Mouse (Mus musculus) hindbrain, embryonic 14.5 days (tissue): ENCODE measurements around the gene Pdhb. TPM values are rescaled to one million over a fixed set of nuclear protein-coding genes. Genes with fewer than 3 reads are reported as not detected.
"Not testable (repeated sequence)": the region's sequence is repeated elsewhere in the genome, so short reads cannot be mapped to it uniquely, and the experiment has no call there.

Experiments
- ATAC-seq: fragments of 200-750 bp; cut with Nextera tagmentation; 2 replicates; pipeline ENCODE4 v1.8.0; 2017; ENCODE audit warnings: moderate number of reproducible peaks, mild to moderate bottlenecking, moderate TSS enrichment, moderate library complexity; ENCODE audit not compliant: low FRiP score
- DNase-seq: peaks from one replicate; pipeline ENCODE4 v3.0.0-alpha.2; 2015; ENCODE audit warnings: low spot score
- H3K27ac ChIP-seq: fragments of 300-500 bp; sonication (generic); 2 replicates; pipeline ENCODE4 v1.5.1; 2014; ENCODE audit warnings: mild to moderate bottlenecking, moderate library complexity
- H3K27me3 ChIP-seq: fragments of 300-500 bp; sonication (generic); 2 replicates; pipeline ENCODE4 v1.6.1; 2014; ENCODE audit warnings: mild to moderate bottlenecking, low read length, mixed read lengths; ENCODE audit not compliant: control insufficient read depth, insufficient read depth
- H3K36me3 ChIP-seq: fragments of 300-500 bp; sonication (generic); replicated peaks from 2 replicates; pipeline ENCODE4 v1.6.1; 2014; ENCODE audit not compliant: control insufficient read depth, insufficient read depth
- H3K4me1 ChIP-seq: fragments of 300-500 bp; sonication (generic); replicated peaks from 2 replicates; pipeline ENCODE4 v1.6.1; 2014; ENCODE audit warnings: antibody characterized with exemption, low read length, mixed read lengths; ENCODE audit not compliant: control insufficient read depth, insufficient read depth
- H3K4me2 ChIP-seq: fragments of 300-500 bp; sonication (generic); replicated peaks from 2 replicates; pipeline ENCODE4 v1.6.1; 2014; ENCODE audit warnings: mild to moderate bottlenecking, moderate library complexity
- H3K4me3 ChIP-seq: fragments of 300-500 bp; sonication (generic); replicated peaks from 2 replicates; pipeline ENCODE4 v1.5.1; 2014; ENCODE audit warnings: mild to moderate bottlenecking, low read length
- H3K9ac ChIP-seq: fragments of 300-500 bp; sonication (generic); 2 replicates; pipeline ENCODE4 v1.6.1; 2014
- H3K9me3 ChIP-seq: fragments of 300-500 bp; sonication (generic); 2 replicates; pipeline ENCODE4 v1.6.1; 2016; ENCODE audit warnings: low read length; ENCODE audit not compliant: control insufficient read depth
- WGBS: fragments of 180-500 bp; shearing (Covaris S2); extraction: QIAGEN DNeasy Blood & Tissue Kit; methylation state at CpG from one replicate; pipeline ENCODE4 v1.1.7; 2014; 5-methylcytosine and 5-hydroxymethylcytosine counted together
- polyA plus RNA-seq: library from polyadenylated mRNA; unstranded; fragments of >200 nt; fragmentation: Nextera tagmentation; extraction: Ambion mirVana; gene quantifications from 2 replicates; pipeline ENCODE4 v1.2.1, GENCODE M21; 2014

Gene Pdhb
- polyA plus RNA-seq, 1 experiment from 2014 or later = 271 TPM

DNA sequence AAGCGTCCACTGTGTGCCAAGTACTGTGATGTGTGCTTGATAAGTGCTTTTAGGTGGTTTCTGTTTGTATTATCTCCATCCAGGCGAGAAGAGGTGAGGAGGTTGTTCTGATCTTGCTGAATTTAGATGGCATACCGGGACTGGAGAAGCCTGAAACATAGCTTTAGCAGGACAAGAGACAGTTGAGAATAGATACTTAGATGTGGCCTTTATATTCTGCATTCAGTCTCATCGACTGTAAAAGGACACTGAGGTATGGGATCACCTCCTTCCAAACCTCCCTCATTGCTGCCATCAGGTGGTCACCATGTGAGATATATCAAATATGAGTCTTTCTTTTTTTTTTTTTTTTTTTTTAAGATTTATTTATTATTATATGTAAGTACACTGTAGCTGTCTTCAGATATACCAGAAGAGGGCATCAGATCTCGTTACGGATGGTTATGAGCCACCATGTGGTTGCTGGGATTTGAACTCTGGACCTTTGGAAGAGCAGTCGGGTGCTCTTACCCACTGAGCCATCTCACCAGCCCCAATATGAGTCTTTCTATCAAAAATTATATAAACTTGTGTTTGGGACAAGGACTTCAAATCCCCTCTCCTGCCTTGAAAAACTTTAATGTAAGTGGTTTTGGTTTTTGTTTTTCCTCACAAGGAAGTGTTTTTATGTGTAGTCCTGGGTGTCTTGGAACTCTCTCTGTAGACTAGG lies 871 bp upstream of the Pdhb start:
- WGBS = 20% methylated on average over 5 of the region's 7 CpGs
- H3K4me1 ChIP-seq = peaks cover 11% of the 10 kb centered on the region
- H3K9ac ChIP-seq = peak overlapping the region; percentile 93
- peak overlapping the region; percentile 92 for H3K4me3 ChIP-seq
- not testable (repeated sequence) for H3K27me3 ChIP-seq, ATAC-seq, H3K9me3 ChIP-seq
- peaks cover 24% of the 10 kb centered on the region for H3K36me3 ChIP-seq
- DNase-seq = peak; percentile 49
- peak overlapping the region; percentile 88 for H3K4me2 ChIP-seq
- H3K27ac ChIP-seq = peak overlapping the region; percentile 90

DNA sequence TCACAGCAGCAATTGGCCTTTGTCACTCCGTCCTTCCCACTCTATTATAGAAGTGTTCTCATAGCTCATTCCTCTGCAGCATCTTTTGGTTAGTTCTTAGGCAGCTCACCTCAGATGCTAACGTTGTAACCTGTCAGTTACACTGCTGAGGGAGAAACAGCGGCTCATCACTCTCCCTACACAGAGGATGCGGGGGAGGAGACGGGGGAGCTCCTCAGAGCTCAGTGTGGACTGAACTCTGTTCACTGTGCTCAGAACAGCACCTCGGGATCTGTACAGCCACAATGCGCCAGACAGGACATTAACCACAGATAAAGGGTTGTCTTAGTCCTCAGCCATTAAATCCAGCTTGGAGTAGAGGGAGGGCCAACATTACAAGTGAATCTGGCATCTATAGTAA lies 8.4 kb downstream of the Pdhb start:
- Histone ChIP-seq H3K4me2 (no peak overlapping the region), H3K9ac (no peak overlapping the region), H3K36me3 (peaks cover 98% of the 10 kb centered on the region), H3K9me3 (no peaks in the 10 kb centered on the region), H3K27me3 (no peaks in the 10 kb centered on the region), H3K4me3 (no peak overlapping the region), H3K4me1 (no peaks in the 10 kb centered on the region), H3K27ac (no peak overlapping the region)
- DNase-seq (no peak), ATAC-seq (no peak)
- WGBS = 83% methylated on average over 7 of the region's 7 CpGs

DNA sequence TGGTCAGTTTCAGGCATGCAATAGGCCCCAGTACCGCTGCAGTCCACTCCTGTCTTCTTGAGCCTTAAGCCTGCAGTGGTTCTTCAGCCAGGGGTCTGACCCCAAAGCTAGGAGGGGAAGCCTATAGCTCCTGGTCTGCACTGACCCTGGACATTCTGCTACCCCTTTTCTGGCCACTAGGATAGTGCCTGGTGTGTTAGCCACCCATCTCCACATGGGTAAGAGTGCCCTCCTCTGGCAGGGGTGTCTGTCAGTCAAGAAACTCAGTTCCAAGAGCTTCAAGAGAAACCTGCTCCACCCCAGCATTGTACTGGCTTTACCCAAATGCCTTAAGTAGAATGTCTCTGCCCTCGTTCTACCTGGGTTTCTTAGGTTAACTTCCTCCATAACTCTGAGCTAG lies 11.0 kb downstream of the Pdhb start:
- no peak for ATAC-seq
- DNase-seq = no peak
- 93% methylated on average over 2 of the region's 2 CpGs for WGBS
- H3K4me3 ChIP-seq = no peak overlapping the region
- no peak overlapping the region for H3K9ac ChIP-seq
- no peak overlapping the region for H3K4me2 ChIP-seq
- H3K27ac ChIP-seq = no peak overlapping the region
- no peaks in the 10 kb centered on the region for H3K27me3 ChIP-seq
- peaks cover 94% of the 10 kb centered on the region for H3K36me3 ChIP-seq
- H3K9me3 ChIP-seq = no peaks in the 10 kb centered on the region
- no peaks in the 10 kb centered on the region for H3K4me1 ChIP-seq

DNA sequence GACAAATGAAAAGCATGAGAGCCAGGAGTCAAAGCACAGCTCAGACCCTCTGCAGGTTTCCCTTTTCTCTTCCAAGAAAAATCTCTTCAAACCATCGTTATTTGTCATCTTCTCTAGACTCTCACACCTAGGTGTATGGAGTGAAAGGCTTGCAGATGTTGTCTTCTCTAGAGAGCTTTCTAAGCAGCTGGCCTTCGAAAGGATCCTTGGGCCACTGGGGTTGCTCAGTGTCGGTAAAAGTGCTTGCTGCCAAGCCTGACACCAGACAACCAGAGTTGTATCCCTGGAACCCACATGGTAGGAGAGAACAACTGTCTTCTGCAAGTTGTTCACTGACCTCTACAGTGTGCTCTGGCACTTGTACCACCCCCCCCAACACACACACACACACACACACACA lies 13.7 kb downstream of the Pdhb start:
- Histone ChIP-seq H3K4me2 (no peak overlapping the region), H3K4me3 (no peak overlapping the region), H3K4me1 (no peaks in the 10 kb centered on the region), H3K27ac (no peak overlapping the region), H3K9ac (no peak overlapping the region), H3K9me3 (no peaks in the 10 kb centered on the region), H3K27me3 (no peaks in the 10 kb centered on the region), H3K36me3 (peaks cover 92% of the 10 kb centered on the region)
- ATAC-seq = no peak
- WGBS = 90% methylated on average over 3 of the region's 3 CpGs
- DNase-seq = no peak

DNA sequence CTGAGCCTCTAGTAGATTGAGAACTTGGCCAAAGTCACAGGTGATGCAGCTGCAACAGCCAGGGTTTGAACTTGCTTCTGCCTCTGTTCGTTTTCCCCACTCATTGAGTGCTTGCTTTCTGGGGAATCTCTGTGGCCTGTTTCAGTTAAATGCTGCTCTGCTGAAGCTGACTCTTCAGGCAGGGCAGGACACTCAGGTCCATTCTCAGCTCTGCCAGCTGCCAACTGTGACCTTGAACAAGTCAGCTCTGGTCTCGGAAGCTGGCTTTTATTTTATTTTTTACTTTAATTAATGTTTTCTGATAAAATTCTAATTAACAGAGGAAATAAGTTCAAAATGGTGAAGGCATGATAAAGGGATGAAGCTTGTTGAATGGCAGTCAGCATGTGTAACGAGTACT lies 14.1 kb downstream of the Pdhb start:
- Histone ChIP-seq H3K9ac (no peak overlapping the region), H3K4me1 (no peaks in the 10 kb centered on the region), H3K27me3 (no peaks in the 10 kb centered on the region), H3K36me3 (peaks cover 92% of the 10 kb centered on the region), H3K9me3 (no peaks in the 10 kb centered on the region), H3K27ac (no peak overlapping the region), H3K4me2 (no peak overlapping the region), H3K4me3 (no peak overlapping the region)
- DNase-seq (no peak), ATAC-seq (no peak)
- 87% methylated on average over 3 of the region's 3 CpGs for WGBS

DNA sequence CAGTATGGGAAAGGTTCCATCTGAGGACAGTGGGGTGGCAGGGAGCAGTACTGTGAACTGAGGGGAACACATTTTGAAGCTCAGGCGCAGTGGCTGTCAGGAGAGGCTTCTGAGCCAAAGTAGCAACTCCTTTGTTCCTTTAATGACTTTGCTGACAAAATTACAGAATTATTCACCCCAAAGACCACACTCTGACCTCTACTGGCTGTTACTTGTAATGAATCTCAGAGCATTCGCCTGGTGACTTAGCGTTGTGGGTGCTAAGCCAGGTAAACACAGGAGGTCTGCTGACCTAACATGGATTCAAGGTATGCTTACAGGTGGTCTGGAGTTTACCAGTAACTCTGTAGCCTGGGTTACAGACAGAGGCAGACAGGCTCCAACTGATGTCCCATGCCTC lies 15.9 kb downstream of the Pdhb start:
- Histone ChIP-seq H3K9ac (no peak overlapping the region), H3K4me3 (no peak overlapping the region), H3K4me2 (no peak overlapping the region), H3K27ac (no peak overlapping the region), H3K4me1 (no peaks in the 10 kb centered on the region), H3K27me3 (no peaks in the 10 kb centered on the region), H3K9me3 (no peaks in the 10 kb centered on the region), H3K36me3 (peaks cover 92% of the 10 kb centered on the region)
- no peak for ATAC-seq
- DNase-seq = no peak
- WGBS = 44% methylated on average over 3 of the region's 3 CpGs

DNA sequence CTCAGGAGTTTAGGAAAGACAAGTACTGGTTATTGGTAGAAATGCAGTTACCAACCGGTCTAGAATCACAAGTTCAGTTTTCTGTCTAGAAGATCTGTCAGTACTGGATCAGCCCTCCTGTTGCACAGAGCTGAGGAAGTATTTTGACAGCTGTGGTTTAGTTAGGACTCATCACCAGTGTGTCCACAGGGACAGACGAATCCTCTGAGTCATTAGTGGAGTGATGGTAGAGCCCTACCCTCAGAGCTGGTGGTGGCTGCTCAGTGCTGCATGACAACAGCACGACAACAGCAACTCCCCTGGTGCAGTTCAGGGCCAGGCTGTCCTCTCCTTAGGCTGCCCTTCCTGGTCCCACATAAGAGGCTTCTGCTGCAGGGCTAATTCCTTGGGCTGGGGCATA lies 18.8 kb downstream of the Pdhb start:
- Histone ChIP-seq H3K27ac (no peak overlapping the region), H3K36me3 (peaks cover 85% of the 10 kb centered on the region), H3K27me3 (no peaks in the 10 kb centered on the region), H3K9me3 (no peaks in the 10 kb centered on the region), H3K4me3 (no peak overlapping the region), H3K4me2 (no peak overlapping the region), H3K9ac (no peak overlapping the region), H3K4me1 (no peaks in the 10 kb centered on the region)
- whole genome bisulfite sequencing = 78% methylated on average over 3 of the region's 3 CpGs
- ATAC-seq (no peak), DNase-seq (no peak)

DNA sequence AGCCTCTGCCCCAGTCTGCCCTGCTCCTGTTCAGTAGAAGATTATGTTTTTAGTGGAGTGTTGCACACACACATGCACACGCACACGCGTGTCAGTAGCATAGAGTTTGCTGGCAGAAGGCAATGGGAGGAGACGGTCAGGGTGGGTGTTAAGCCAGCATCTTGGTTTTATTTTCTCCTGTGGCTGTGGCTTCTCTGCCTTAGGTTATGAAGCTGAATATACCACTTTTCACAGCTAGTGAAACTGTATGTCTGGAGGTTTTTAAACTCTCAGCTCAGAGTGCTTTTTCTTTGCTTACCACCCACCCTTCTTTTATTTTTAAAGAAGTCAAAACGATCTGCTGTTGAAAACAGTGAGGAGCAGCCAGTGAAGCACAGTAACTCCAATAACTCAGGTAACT lies 21.1 kb downstream of the Pdhb start:
- Histone ChIP-seq H3K27me3 (no peaks in the 10 kb centered on the region), H3K9ac (no peak overlapping the region), H3K4me3 (no peak overlapping the region), H3K9me3 (no peaks in the 10 kb centered on the region), H3K4me2 (no peak overlapping the region), H3K4me1 (no peaks in the 10 kb centered on the region), H3K36me3 (peaks cover 87% of the 10 kb centered on the region), H3K27ac (no peak overlapping the region)
- 97% methylated on average over 5 of the region's 5 CpGs for WGBS
- no peak for DNase-seq
- no peak for ATAC-seq

DNA sequence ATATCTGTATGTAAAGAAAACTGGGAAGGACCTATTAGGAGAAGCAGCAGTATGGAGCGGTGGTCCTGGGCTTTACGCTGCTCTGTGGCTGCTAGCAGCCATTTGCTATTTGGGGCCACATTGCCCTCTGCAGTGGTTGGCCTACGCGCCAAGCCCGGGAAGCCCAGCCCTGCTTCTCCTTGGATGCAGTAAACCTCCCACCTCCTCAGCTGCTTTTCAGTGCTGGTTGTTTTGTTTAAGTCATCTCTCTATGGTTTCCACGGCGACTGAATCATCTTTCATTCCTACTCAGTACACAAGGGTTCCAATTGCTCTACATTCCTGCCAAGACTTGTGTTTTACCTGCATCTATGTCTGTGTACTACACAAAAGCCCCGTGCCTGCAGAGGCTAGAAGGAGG lies 24.0 kb downstream of the Pdhb start:
- H3K9ac ChIP-seq = no peak overlapping the region
- ATAC-seq = no peak
- H3K36me3 ChIP-seq = peaks cover 85% of the 10 kb centered on the region
- DNase-seq = no peak
- H3K9me3 ChIP-seq = no peaks in the 10 kb centered on the region
- H3K4me3 ChIP-seq = no peak overlapping the region
- H3K4me1 ChIP-seq = no peaks in the 10 kb centered on the region
- 80% methylated on average over 8 of the region's 8 CpGs for WGBS
- no peaks in the 10 kb centered on the region for H3K27me3 ChIP-seq
- no peak overlapping the region for H3K27ac ChIP-seq
- no peak overlapping the region for H3K4me2 ChIP-seq
